Mouse (Mus musculus) liver, embryonic 14.5 days (tissue): ENCODE measurements around the gene Zfp983. TPM values are rescaled to one million over a fixed set of nuclear protein-coding genes. Genes with fewer than 3 reads are reported as not detected.
"Not testable (repeated sequence)": the region's sequence is repeated elsewhere in the genome, so short reads cannot be mapped to it uniquely, and the experiment has no call there.

Source experiments
- ATAC-seq: fragments of 200-750 bp; cut with Nextera tagmentation; 2 replicates; pipeline ENCODE4 v1.8.0; 2017; ENCODE audit warnings: moderate number of reproducible peaks, mild to moderate bottlenecking, moderate library complexity; ENCODE audit not compliant: insufficient read depth
- DNase-seq, 3 experiments: peaks; one replicate each; pipeline ENCODE4 v3.0.0-alpha.2; 2012 to 2013; ENCODE audit warnings: low read depth in 3 of 3, low spot score in 3 of 3
- H3K27ac ChIP-seq: fragments of 300-500 bp; sonication (generic); 2 replicates; pipeline ENCODE4 v1.5.1; 2014; ENCODE audit warnings: moderate library complexity, mild to moderate bottlenecking, control low read depth, inconsistent platforms
- H3K27me3 ChIP-seq: fragments of 300-500 bp; sonication (generic); 2 replicates; pipeline ENCODE4 v1.6.1; 2014; ENCODE audit warnings: mild to moderate bottlenecking, low read length, moderate library complexity; ENCODE audit not compliant: control insufficient read depth, insufficient read depth
- H3K36me3 ChIP-seq: fragments of 300-500 bp; sonication (generic); replicated peaks from 2 replicates; pipeline ENCODE4 v1.6.1; 2014; ENCODE audit warnings: low read depth; ENCODE audit not compliant: control insufficient read depth, insufficient read depth
- H3K4me1 ChIP-seq, 2 experiments: fragments of 200-500 bp in 1 of 2; fragments of 300-500 bp in 1 of 2; sonication (generic) in 1 of 2; replicated peaks; 2 replicates each; pipeline ENCODE4 v1.6.1; 2012 to 2014; ENCODE audit warnings: antibody characterized with exemption in 1 of 2, inconsistent platforms in 1 of 2, low read length in 1 of 2; ENCODE audit not compliant: control insufficient read depth in 2 of 2, insufficient read depth in 2 of 2
- H3K4me2 ChIP-seq: fragments of 300-500 bp; sonication (generic); 2 replicates; pipeline ENCODE4 v1.6.1; 2014; ENCODE audit warnings: low read depth, mild to moderate bottlenecking, control low read depth, moderate library complexity
- H3K4me3 ChIP-seq, 2 experiments: fragments of 200-500 bp in 1 of 2; fragments of 300-500 bp in 1 of 2; sonication (generic) in 1 of 2; 2 replicates each; pipeline ENCODE4 v1.5.1; 2012 to 2014; ENCODE audit warnings: low read depth in 2 of 2, low read length in 2 of 2, mild to moderate bottlenecking in 2 of 2, control low read depth in 1 of 2, inconsistent platforms in 1 of 2, moderate library complexity in 1 of 2; ENCODE audit not compliant: insufficient read depth in 1 of 2
- H3K9ac ChIP-seq: fragments of 300-500 bp; sonication (generic); replicated peaks from 2 replicates; pipeline ENCODE4 v1.6.1; 2014; ENCODE audit warnings: mild to moderate bottlenecking, control low read depth, moderate library complexity
- H3K9me3 ChIP-seq: fragments of 300-500 bp; sonication (generic); 2 replicates; pipeline ENCODE4 v1.6.1; 2016; ENCODE audit warnings: low read length, mixed read lengths; ENCODE audit not compliant: control insufficient read depth
- CTCF ChIP-seq: IDR thresholded peaks from 2 replicates; pipeline ENCODE4 v1.5.1; 2016; ENCODE audit warnings: antibody characterized with exemption, low read depth, control low read depth
- EP300 ChIP-seq: IDR thresholded peaks from 2 replicates; pipeline ENCODE4 v1.6.1; 2016; ENCODE audit warnings: antibody characterized with exemption, low read depth
- WGBS: fragments of 180-500 bp; shearing (Covaris S2); extraction: QIAGEN DNeasy Blood & Tissue Kit; methylation state at CpG from one replicate; pipeline ENCODE4 v1.1.7; 2014; ENCODE audit not compliant: insufficient replicate concordance; 5-methylcytosine and 5-hydroxymethylcytosine counted together
- polyA plus RNA-seq, 2 experiments: library from polyadenylated mRNA; depleted of rRNA in 1 of 2; stranded (reverse) in 1 of 2; unstranded in 1 of 2; fragments of >200 nt; fragmentation: Nextera tagmentation in 1 of 2; extraction: Ambion mirVana in 1 of 2; gene quantifications; 2 replicates each; pipeline versions ENCODE4 v1.2.1 to v1.2.3; 2012 to 2014

Zfp983 gene
- polyA plus RNA-seq (2012; rRNA removed) = 0.38 and 0.78 TPM in 2 replicates
- 1.3 and 1.4 TPM in 2 replicates for polyA plus RNA-seq (2014; fragmentation: Nextera tagmentation; extraction: Ambion mirVana)

- not testable (repeated sequence) for H3K4me1 ChIP-seq, H3K36me3 ChIP-seq, H3K27me3 ChIP-seq, H3K9me3 ChIP-seq
- DNase-seq (peak; percentile 89 to 91 (median 90)), ATAC-seq (peak; percentile 100)
- Histone ChIP-seq H3K9ac (peak within 1 kb of the TSS; percentile 48), H3K4me2 (peak within 1 kb of the TSS; percentile 62), H3K27ac (peak within 1 kb of the TSS; percentile 57), H3K4me3 (peak within 1 kb of the TSS; percentile 60 to 94)
- under 1% methylated on average over 17 of the region's 17 CpGs for WGBS
Measured at GRCm38 (mm10) chr17:21650364-21650907, at the start of gene Zfp983. Zfp983 (plus strand) TSS chr17:21650624.

- no peak for ATAC-seq
- H3K27ac ChIP-seq = no peak overlapping the region
- no peaks in the 10 kb centered on the region for H3K9me3 ChIP-seq
- DNase-seq = no peak
- H3K4me1 ChIP-seq = no peaks in the 10 kb centered on the region
- TF ChIP-seq EP300 (no peak), CTCF (no peak)
- no peaks in the 10 kb centered on the region for H3K36me3 ChIP-seq
- no peak overlapping the region for H3K9ac ChIP-seq
- 50% methylated on average over 3 of the region's 3 CpGs for WGBS
- no peaks in the 10 kb centered on the region for H3K27me3 ChIP-seq
- H3K4me2 ChIP-seq = no peak overlapping the region
- H3K4me3 ChIP-seq = no peak overlapping the region
Measured at GRCm38 (mm10) chr17:21616356-21616755, 34.1 kb upstream of the Zfp983 start.

- no peak overlapping the region for H3K4me3 ChIP-seq
- TF ChIP-seq CTCF (no peak), EP300 (no peak)
- DNase-seq (no peak), ATAC-seq (no peak)
- no peaks in the 10 kb centered on the region for H3K27me3 ChIP-seq
- H3K9me3 ChIP-seq = no peaks in the 10 kb centered on the region
- H3K36me3 ChIP-seq = no peaks in the 10 kb centered on the region
- no peak overlapping the region for H3K9ac ChIP-seq
- no peaks in the 10 kb centered on the region for H3K4me1 ChIP-seq
- H3K27ac ChIP-seq = no peak overlapping the region
- no peak overlapping the region for H3K4me2 ChIP-seq
- WGBS = 6% methylated on average over 9 of the region's 9 CpGs
Measured at GRCm38 (mm10) chr17:21617352-21617751, 33.1 kb upstream of the Zfp983 start.

GRCm38 (mm10) chr17:21623647-21624046 is 26.8 kb upstream of the Zfp983 start:
- Histone ChIP-seq H3K4me3 (no peak overlapping the region), H3K9ac (no peak overlapping the region), H3K27ac (no peak overlapping the region), H3K36me3 (no peaks in the 10 kb centered on the region), H3K4me2 (no peak overlapping the region), H3K9me3 (no peaks in the 10 kb centered on the region), H3K4me1 (no peaks in the 10 kb centered on the region), H3K27me3 (no peaks in the 10 kb centered on the region)
- DNase-seq (peak in 2 of 3 experiments; percentile 70 to 72), ATAC-seq (no peak)
- no CpG with 5 or more reads among the region's 3 CpGs for WGBS
- TF ChIP-seq CTCF (no peak), EP300 (no peak)

GRCm38 (mm10) chr17:21635758-21636157 is 14.7 kb upstream of the Zfp983 start:
- WGBS = 35% methylated on average over 4 of the region's 4 CpGs
- not testable (repeated sequence) for ATAC-seq

More at GRCm38 (mm10) chr17:21635758-21636157, 14.7 kb upstream of the Zfp983 start:
- H3K4me2 ChIP-seq, H3K36me3 ChIP-seq, H3K27ac ChIP-seq, H3K4me1 ChIP-seq, H3K4me3 ChIP-seq, H3K27me3 ChIP-seq, H3K9ac ChIP-seq, DNase-seq, H3K9me3 ChIP-seq: not testable (repeated sequence)
